Mouse (Mus musculus) lung, postnatal 25 days (tissue): ENCODE measurements around the gene Arnt2.
A peak's percentile ranks its signal among the peaks of the same experiment; 100 is the strongest.

Source experiments
- DNase-seq: peaks from one replicate; pipeline ENCODE4 v3.0.0; 2022; ENCODE audit warnings: low spot score

Arnt2 gene

DNA sequence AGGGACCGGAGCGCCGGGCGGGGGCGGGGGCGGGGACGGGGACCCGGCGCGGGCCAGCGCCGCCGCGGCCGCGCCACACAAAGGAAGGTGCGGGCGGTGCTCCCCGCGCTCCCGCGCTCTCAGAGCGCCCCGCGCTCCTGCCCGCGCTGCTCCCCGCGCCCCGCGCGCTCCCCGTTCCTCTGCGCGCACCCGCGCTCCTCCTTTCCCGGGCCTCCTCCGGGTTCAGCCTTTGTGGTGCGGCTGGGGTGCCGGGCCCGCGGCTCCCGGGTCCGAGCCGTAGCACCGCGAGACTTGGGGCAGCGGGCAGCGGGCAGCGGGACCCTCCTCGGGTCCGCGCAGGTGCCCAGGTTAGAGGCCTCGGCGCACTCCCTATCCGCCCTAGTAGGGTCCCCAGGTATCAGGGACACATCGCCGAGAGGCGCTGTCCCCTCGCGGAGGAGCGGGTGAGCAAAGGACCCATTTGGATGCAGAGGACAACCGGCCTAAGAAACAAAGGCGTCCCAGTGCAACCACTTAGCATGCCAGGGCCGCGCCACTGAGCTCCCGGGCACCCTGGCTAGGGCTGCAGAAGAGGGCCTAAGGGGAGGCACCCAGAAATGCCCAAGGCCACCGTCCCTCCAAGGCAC is at the start of gene Arnt2:
TSS of gene Arnt2 (minus strand) at position 281 of the 626 bp plus-strand sequence.
- no peak for DNase-seq

DNA sequence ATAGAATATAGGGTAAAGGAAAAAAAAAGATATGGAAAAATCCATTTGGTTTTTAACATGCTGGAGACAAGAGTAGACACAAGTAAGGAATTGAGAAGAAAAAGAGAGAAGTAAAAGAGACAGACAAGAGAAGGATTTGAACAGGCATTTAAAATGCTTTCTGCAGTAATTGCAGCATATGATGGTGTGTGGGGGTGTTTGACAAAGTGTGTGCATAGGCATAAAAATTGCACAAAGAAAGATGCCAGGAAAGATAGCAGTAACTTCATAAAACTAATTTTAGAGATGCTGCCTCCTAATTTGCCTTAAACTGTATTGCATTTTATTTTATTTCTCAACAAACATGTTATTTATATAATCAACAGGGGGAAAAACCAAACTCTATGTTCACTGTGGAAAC is 41.7 kb upstream of the Arnt2 start:
- no peak for DNase-seq

DNA sequence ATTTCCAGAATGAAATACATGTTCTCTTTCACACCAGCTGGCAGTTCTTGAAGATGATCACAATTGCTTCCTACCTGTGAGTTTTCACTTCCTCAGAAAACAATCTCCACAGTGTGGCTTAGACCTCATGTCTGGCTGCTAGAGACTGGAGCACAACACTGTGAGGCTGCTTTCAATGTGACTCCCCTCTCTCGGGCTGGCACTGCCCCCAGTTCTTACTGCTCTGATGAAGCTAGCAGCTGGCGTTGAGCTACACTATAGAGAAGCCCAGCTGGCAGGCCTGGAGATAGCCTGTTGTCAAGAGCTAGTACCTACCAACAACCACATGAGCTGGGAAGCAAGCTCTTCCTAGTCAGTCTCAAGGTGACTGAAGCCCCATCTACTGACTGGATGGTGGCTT is 39.1 kb upstream of the Arnt2 start:
- no peak for DNase-seq

DNA sequence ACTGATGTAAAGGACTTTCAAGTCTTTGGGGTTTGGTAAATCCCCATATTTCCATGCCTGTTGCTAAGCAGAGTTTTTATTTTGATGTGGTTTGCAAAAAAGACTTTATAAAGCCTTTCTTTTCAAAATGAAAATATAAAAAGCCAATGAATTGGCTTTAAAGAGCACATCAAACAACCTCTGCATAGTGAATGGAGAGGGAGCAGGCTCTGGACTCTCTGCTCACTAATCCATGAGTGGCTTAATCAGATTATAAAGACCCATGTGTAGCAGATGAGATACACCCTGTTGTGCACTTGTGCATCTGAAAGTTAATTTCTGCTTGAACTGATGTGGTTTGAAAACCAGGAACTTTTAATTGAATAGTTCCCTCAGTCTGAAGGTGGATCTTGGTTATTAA is 38.5 kb upstream of the Arnt2 start:
- no peak for DNase-seq

DNA sequence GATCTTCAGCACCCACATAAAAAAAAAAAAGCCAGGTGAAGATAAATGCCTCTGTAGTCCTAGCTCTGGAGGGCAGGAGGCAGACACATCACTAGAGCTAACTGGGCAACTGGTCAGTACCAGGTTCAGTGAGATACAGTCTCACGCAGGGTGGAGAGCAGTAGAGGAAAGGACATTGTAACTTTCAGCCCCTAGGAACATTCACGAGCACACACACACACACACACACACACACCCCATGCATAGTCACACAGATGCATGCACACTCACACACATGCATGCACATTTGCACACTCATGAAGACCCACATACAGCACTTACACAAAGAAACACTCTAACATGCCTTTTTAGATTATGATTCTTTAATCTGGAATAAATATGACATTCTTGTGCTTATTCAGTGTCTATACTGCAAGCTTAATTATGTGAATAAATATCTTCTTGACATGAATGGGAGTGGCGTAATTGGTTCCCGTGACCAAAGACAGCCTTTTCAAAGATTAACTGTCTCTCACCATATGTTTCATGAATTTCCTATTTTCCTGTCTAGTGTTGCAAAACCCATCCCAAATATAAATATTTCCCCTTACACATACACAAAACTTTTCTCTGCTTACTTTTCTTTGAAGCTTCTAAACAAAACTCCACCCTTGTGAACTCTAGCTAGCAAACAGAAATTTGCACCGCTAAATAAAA is 37.9 kb upstream of the Arnt2 start:
- no peak for DNase-seq

DNA sequence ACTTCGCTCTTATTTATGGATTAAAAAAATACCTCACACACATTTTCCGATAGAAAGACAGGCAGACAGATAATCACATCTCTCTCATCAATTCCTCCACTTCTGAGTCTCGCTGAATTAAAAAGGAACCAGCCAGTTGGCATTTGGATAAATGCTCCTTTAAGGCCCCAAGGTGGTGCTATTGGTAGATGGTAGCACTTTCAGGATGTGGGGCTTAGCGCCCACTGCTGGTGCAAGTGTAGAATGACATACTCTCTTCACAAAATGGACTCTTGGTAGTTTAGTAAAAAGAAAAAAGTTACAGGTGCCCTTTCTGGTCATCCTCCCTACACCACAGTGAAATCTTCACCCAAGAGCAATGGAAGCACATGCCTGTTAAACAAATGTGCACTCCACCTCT is 37.1 kb upstream of the Arnt2 start:
- DNase-seq: peak; percentile 50

DNA sequence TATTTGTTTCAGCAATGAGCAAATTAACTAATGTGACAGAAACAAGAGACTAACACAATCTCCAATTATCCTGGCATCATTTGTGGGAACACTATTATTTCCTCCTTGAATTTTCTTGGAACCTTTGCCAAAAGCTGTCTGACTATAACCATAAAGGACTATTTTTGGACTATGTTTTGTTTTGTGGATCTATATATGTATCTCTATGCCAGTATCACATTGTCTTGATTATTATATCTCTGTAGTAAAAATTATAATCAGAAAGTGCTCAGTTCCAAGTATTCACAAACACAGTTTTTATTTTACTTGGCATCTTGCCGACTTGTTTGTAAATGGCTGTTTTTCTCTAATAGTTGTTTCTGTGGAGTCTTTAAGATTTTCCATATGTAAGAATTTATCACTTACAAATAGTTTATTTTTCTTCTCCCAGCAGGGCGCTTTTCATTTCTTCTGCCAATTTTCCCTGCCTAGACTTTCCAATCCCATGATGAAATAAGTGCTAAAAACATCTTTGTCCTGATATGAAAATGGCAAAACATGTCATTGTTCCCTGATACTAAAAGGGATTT is 32.5 kb upstream of the Arnt2 start:
- DNase-seq: no peak

DNA sequence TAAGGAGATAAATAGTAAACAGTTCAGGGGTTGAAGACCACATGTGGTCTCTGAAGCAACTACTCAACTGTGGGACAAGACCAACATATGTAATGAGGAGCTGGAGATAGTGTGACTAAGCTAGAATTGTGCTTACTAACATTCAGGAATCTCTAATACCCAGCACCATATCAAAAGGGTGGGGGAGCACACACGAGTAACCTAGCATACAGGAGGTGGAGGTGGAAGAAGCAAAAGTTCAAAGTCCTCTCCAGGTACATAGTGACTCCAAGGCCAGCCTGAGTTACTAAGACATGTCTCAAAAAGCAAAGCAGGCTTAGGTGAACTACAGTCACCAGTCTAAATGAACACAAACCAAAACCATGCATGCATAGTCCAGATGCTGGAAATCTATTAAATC is 29.6 kb upstream of the Arnt2 start:
- no peak for DNase-seq

DNA sequence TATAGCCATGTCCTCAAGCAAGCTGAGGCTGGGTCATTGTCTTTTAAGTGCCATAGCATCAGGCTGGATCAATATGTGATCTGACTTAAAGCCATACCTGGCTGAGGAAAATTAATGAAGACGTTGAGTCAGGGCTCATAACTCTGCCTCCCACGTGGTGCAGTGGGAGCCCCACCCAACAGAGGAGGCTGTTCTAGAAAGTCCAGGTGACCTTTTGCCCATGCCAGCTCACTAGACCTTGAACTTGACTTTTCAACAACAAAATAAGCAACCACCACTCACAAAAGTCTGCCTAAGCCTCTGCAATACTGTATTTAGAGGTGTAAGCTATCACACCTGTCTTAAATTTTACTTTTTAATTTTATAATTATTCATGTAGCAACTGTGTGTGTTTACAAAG is 24.9 kb upstream of the Arnt2 start:
- DNase-seq: no peak

DNA sequence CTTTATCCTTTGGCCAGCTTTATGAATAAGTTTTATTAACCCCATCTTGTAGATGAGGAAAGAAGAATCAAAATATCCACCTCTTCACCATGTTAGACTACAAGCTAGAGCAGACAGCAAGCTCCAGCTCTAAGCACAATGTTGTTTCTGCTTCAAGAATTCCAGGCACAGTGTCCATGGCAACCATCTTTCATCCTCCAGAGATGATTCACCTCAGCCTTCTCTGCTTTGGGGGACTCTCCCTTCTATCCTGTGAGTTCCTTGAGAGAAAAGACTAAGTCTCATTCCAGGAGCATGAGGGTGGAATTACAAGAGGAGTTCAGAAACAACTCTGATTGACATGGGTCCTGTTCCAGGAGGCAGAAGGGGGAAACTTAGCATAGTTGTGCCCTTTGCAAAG is 22.2 kb upstream of the Arnt2 start:
- DNase-seq: no peak

DNA sequence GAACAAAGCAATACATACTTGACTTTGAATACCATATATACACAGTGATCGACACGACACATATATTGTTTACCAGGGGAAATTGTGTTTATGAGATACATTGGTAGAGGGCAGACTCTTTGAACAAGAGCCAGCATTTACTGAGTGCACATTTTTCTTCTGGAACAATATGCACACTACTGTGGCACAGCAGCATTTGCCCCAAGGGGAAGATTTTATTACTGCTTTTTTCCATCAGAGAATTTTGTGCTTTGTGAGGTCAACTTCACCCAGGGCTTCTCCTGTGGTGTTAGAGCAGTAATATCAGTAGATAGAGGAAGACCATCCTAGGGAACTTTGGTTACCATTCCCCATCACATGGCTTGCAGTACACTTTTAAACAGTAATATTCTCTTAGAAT is 17.2 kb upstream of the Arnt2 start:
- no peak for DNase-seq

DNA sequence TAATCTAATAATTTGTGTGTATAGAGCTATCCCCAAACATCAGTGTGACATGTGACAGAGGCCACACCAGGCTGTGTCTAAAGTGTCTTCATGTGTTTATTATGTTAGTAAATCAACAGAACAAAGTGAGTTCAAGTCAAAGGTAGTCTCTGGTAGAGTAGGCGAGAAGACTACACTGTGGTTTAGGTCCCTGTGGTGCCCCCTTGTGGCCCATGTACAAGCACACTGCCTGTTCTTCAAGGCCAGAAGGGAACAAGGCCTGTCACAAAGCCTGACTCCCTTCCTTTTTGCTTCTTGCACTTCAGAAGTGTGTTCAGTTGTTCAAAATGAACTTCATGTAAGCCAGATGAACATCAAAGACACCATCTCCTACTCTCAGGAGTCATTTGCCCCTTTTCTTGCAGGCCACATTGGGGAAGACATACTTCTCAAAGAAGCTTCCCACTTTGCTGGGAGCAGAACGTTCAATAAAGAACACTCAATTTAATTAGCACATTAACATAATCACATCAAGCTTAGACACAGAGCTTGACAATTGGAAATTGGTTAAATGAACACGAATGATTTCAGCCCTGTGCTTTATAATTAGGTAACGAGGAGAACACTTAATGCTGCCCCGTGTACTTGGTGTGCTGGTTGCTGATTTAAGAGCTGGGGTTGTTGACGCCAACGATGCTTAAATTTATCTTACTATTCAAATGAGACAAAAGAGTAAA is 14.9 kb upstream of the Arnt2 start:
- DNase-seq: no peak

DNA sequence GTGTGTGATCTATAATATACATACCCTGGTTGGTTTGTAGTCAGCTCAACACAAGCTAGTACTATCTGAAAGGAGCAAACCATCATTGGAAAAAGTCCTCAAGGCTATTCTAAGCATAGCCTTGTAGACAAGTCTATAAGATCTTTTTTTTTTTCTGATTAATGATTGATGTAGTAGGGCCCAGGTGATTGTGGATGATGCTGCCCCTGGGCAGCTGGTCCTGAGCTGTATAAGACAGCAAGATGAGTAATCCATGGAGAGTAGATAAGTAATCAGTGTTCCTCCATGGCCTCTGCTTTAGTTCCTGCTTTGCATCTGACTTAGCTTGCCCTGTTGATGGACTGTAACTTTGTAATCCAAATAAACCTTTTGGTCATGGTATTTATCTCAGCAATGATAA is 11.8 kb upstream of the Arnt2 start:
- DNase-seq: no peak

DNA sequence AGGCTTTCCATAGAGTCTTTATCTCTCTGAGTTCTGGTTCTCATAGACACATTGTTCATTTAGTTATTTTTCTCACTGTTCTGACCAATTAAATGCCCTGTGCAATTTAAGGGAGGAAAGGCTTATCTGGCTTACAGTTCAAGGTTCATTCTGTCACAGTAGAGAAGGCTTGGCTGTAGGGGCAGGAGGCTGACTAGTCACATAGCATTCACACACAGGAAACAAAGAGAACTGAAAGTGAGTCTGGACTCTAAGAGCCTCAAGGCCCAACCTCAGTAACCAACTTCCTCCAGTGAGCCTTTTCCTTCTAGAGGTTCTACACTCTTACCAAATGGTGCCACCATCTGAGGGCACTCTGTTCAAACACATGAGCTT is 11.3 kb upstream of the Arnt2 start:
- no peak for DNase-seq

DNA sequence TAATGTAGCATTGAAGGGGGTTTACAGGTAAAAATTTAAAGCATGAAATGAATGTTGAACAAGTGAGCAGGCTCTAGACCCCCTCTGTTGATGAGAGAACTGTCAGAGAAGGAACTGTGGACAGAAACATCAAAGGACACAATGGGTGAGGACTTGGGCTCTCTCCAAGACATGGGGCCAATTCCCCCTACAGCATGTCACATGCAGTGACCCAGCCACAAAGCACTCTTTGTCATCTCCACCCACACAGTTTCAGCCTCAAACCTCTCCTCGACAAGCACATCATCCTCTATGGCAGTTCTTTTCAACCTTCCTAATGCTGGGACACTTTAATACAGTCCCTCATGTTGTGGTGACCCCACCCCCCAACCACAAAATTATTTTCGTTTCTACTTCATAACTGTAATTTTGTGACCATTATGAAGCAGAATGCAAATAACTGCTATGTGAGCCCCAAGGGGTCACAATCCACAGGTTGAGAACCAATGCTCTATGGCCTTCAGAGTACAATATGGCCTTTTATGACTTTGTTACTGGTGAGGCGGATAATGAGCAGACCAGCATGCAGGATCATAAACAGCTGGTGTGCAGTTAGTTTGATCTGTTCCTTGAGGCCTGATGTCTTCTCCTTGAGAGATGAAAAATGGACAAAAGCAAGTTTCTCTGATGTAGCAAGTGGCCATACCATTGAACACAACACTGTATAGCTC is 10.8 kb upstream of the Arnt2 start:
- no peak for DNase-seq

DNA sequence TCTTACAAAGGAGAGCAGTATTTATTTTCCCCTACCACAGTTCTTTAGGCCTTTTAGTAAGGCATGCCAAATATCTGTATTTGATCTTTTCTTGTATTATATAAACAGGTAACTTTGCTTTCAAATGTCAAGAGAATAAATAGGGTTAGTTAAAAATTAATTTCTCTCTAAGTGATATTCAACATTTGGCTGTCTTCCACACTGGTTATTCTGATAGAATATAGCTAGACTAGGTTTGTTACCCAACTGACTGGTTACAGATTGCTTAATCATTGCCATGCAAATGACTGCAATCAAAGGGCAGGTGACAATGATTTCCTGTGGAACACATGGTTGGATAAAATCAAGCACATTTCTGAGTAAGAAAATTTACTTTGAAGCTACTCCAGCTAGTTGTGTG is 7.5 kb upstream of the Arnt2 start:
- DNase-seq: no peak

DNA sequence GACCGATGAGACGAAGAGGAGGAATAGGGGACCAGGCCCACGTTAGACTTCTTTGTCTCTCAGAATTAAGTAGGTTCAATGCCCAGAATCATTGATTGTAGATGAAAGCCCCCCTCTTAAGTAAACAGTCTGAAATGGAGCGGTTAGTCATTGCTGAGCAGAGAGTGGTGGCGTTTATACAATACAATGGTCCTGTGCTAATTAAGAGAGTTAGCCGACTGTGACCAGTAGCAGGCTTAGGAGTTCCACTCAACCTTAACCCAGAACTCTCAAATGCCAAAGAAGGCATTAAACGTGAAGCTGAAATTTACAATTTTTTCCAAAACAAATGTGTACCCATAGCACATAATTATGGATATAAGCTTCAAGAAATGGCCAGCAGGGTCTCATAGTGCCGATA is 2.6 kb upstream of the Arnt2 start:
- no peak for DNase-seq

DNA sequence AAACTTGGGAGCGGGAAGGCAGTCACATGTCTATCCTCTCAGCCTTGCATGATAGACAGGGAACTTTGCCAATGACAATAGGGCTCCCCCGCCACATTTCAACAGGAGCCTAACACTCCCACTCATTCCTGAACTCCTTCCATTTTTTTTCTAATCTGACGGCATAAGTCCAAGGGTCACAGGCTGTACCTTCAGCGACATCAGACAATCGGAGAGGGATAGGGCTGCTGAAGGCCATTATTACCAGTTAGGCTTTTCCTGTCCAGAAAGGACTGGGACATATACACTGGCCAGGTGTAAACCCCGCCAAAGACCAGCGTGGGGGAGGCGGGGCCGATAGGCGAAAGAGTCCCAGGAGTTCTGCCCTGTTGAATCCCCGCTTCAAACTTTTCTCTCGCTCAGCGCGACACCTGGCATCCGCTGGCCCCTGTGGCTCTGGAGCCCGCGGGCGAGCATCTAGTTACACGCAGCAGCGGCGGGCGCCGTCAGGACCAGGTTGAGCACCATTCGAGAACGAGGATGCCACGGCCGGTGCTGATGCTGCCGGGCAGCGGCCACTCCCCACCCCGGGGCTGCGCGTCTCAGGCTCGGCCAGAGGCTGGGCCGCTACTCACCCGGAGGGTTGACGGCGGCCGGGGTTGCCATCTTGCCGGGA is 608 bp downstream of the Arnt2 start:
- DNase-seq: no peak

DNA sequence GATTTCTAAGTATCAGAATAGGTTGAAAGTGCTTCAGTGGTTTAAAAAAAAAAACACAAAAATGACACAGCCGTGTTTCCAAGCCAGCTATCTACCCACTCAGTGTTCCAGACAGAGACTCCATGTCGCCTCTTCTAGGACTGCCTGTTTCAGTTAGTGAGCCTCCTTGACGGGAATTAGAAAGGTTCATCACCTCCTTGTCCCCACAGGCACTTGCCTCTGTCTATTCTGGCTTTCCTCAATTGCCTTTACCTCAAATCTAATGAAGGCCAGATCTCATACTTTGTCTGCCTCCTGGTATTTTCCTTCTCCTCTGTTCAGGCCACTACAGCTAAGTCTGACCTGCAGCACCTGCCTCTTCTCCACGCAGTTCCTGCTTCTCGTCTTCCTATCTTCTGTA is 1.7 kb downstream of the Arnt2 start:
- DNase-seq: no peak

DNA sequence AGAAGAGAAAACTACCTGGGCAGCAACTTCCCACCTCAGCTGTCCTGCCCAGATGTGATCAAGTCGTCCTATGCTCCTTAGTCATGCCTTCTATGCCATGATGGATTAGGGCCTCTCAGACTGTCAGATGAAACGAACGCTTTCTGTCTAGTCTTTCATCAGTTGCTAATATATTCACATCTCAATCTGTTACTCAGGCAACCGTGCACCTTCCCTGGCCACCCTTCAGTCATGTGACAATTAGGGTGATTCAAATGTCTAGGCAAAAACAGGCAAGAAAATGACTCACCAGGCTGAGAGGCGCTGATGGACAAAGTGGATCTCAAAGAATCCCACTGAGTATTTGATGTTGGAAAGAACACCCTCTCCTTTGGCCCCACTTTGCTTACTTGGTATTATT is 6.6 kb downstream of the Arnt2 start:
- DNase-seq: no peak

DNA sequence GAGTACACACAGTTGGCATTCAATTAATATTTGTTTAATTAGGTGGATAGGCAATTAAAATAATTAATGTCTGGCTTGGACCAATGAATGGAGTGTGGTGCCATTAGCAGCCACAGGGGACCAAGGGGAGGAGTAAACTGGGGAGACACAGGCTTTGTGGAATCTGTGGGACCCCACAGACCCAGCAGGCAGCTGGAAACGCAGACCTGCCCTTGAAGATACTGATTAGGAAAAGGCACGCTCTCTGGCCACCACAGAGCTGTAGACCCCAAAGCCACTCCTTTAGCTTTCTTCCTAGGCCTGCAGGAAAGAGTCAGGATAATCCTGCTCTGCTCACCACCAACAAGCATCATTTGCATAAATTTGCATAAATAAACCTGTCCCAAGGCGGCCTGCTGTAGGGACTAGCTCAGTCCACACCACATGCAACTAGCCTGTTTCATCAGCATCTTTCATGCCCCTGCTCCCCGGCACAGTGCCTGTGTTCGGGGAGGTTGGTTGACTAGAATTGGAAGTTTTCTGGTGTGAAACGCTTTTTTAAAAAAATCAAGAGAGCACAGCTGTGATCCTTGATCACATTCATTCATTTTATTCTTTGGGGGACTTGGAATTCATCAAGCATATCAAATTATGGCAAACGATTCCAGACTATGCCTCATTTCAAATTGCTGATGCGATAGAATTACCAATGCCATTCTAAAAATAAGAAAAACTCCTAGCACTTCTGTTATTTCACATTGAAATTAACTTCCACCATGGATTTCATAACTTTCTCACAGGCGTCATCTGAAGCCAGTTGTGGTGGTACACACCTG is 8.1 kb downstream of the Arnt2 start:
- no peak for DNase-seq
